Mouse (Mus musculus): Measurements from ENCODE around the gene Prrc2a. TPM values are rescaled to one million over a fixed set of nuclear protein-coding genes. Genes with fewer than 3 reads are reported as not detected.

The Prrc2a gene
- total RNA-seq, 2 experiments from 2014 or later: 102 to 118 TPM

- no peak for DNase-seq
- intact Hi-C loops (cut with DNase I; ENCODE audit: low total_unique reads): no loop called here
Measured at GRCm38 (mm10) chr17:35192924-35193323, 28.2 kb upstream of the Prrc2a start.

GRCm38 (mm10) chr17:35191723-35192122 is 27.0 kb upstream of the Prrc2a start:
- DNase-seq: no peak
- intact Hi-C loops (cut with DNase I; ENCODE audit: low total_unique reads): no loop called here

GRCm38 (mm10) chr17:35190096-35190495 is 25.4 kb upstream of the Prrc2a start:
- intact Hi-C loops (cut with DNase I; ENCODE audit: low total_unique reads): no loop called here
- DNase-seq: no peak

GRCm38 (mm10) chr17:35189186-35189585 is 24.5 kb upstream of the Prrc2a start:
- intact Hi-C loops (cut with DNase I; ENCODE audit: low total_unique reads): no loop called here
- DNase-seq: no peak

- intact Hi-C loops (cut with DNase I; ENCODE audit: low total_unique reads): no loop called here
- no peak for DNase-seq
Measured at GRCm38 (mm10) chr17:35187959-35188610, 23.4 kb upstream of the Prrc2a start, which contains the start of gene Lst1. Lst1 (minus strand) TSS chr17:35188439.

- intact Hi-C loops (cut with DNase I; ENCODE audit: low total_unique reads): no loop called here
- no peak for DNase-seq
Measured at GRCm38 (mm10) chr17:35187345-35187744, 22.6 kb upstream of the Prrc2a start.

- DNase-seq: no peak
- intact Hi-C loops (cut with DNase I; ENCODE audit: low total_unique reads): no loop called here
Measured at GRCm38 (mm10) chr17:35186681-35187080, 22.0 kb upstream of the Prrc2a start.

- intact Hi-C loops (cut with DNase I; ENCODE audit: low total_unique reads): no loop called here
- peak; percentile 74 for DNase-seq
Measured at GRCm38 (mm10) chr17:35185639-35186611, 21.2 kb upstream of the Prrc2a start.

- DNase-seq: no peak
- intact Hi-C loops (cut with DNase I; ENCODE audit: low total_unique reads): no loop called here
Measured at GRCm38 (mm10) chr17:35180093-35180492, 15.4 kb upstream of the Prrc2a start.

- intact Hi-C loops (cut with DNase I; ENCODE audit: low total_unique reads): loop anchor here (2.0 kb wide), 1 partner anchor 54 kb away; the partner anchor contains the start of gene Atp6v1g2
- DNase-seq: peak; percentile 80
Measured at GRCm38 (mm10) chr17:35178528-35178927, 13.8 kb upstream of the Prrc2a start.

GRCm38 (mm10) chr17:35175968-35176367 is 11.3 kb upstream of the Prrc2a start, which contains the start of gene Aif1:
Aif1 (minus strand) TSS chr17:35176068.
- no peak for DNase-seq
- intact Hi-C loops (cut with DNase I; ENCODE audit: low total_unique reads): no loop called here

- no peak for DNase-seq
- intact Hi-C loops (cut with DNase I; ENCODE audit: low total_unique reads): no loop called here
Measured at GRCm38 (mm10) chr17:35175382-35175781, 10.7 kb upstream of the Prrc2a start.

GRCm38 (mm10) chr17:35174201-35174977 is 9.7 kb upstream of the Prrc2a start:
- intact Hi-C loops (cut with DNase I; ENCODE audit: low total_unique reads): no loop called here
- DNase-seq: no peak

- intact Hi-C loops (cut with DNase I; ENCODE audit: low total_unique reads): no loop called here
- no peak for DNase-seq
Measured at GRCm38 (mm10) chr17:35173329-35173728, 8.6 kb upstream of the Prrc2a start.

- DNase-seq: no peak
- intact Hi-C loops (cut with DNase I; ENCODE audit: low total_unique reads): no loop called here
Measured at GRCm38 (mm10) chr17:35172445-35173234, 7.9 kb upstream of the Prrc2a start.

GRCm38 (mm10) chr17:35168541-35169207 is 4.0 kb upstream of the Prrc2a start:
- no peak for DNase-seq
- intact Hi-C loops (cut with DNase I; ENCODE audit: low total_unique reads): no loop called here

- DNase-seq: no peak
- intact Hi-C loops (cut with DNase I; ENCODE audit: low total_unique reads): no loop called here
Measured at GRCm38 (mm10) chr17:35167794-35168193, 3.1 kb upstream of the Prrc2a start.

- intact Hi-C loops (cut with DNase I; ENCODE audit: low total_unique reads): no loop called here
- no peak for DNase-seq
Measured at GRCm38 (mm10) chr17:35166352-35167035, 1.8 kb upstream of the Prrc2a start.

All from gastrocnemius, postnatal 14 days (tissue).